Comparison of ENCODE assay signal across 7 mouse cellular contexts in the genomic region with DNA sequence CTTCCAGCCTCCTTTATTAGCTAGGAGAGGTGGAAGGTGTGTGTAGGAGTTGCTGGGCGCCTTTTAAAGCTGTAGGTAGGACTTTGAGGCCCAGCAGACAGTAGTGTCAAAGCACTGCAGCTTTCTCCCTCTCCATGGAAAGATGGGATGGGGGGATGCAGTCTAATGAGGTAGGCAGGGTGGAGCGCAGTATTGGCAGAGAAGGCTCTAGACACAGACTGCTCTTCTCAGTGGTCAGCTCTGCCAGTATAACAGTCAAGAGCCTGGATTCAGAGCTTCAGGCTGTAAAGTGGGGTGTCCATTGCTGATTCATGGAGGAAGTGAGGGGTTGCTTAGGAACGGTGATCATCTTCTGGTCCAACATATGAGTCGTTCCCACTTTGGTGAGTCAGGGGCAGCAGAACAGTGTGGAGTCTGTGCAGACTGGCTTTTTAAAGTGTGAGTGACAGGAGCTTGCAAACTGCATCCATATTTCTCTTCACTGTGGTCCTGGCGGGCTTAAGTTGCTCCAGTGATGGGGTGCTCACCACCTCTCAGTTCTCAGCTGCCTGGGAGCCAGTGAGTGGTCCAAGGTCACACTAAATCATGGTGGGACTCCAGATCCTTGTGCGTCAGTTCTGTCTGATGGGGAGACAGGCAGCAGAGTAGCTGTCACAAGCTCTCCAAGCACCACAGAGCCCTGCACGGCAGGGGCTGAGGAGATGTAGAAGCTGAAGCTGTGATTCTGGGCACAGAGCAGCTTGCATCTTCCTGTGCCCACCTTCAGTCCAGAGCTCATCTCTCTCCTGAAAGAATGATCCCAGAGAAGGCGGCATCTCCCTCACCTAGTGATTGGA. TPM values are rescaled to one million over a fixed set of nuclear protein-coding genes. Genes with fewer than 3 reads are reported as not detected.
A peak's percentile ranks its signal among the peaks of the same experiment; 100 is the strongest.
DNase-seq lines count a peak whose midpoint lies in the region; ATAC-seq and TF ChIP-seq lines count a peak whose summit lies in the region.

No protein-coding gene starts in this region.

- H3K9ac ChIP-seq in lung, embryonic 14.5 days = peak overlapping the region; percentile 84
- peak overlapping the region; percentile 81 for H3K9ac ChIP-seq in embryonic facial prominence, embryonic 14.5 days (ENCODE audit: low read depth, low read length)
- H3K9ac ChIP-seq in intestine, embryonic 16.5 days (ENCODE audit: low read depth, low read length) = peak overlapping the region; percentile 91

- H3K4me3 ChIP-seq in lung, embryonic 14.5 days (ENCODE audit: low read depth, low read length) = peak overlapping the region; percentile 83
- H3K4me3 ChIP-seq in embryonic facial prominence, embryonic 14.5 days (ENCODE audit: low read depth, low read length) = peak overlapping the region; percentile 68
- H3K4me3 ChIP-seq in intestine, embryonic 16.5 days (ENCODE audit: low read length) = peak overlapping the region; percentile 82
- H3K4me3 ChIP-seq in olfactory bulb, adult 2 months (ENCODE audit: insufficient read depth, low read depth, low read length) = peak overlapping the region; percentile 90

- H3K4me1 ChIP-seq in lung, embryonic 14.5 days (ENCODE audit: insufficient read depth) = peaks cover 24% of the 10 kb centered on the region
- peaks cover 30% of the 10 kb centered on the region for H3K4me1 ChIP-seq in embryonic facial prominence, embryonic 14.5 days (ENCODE audit: control insufficient read depth, insufficient read depth, low read length)
- peaks cover 41% of the 10 kb centered on the region for H3K4me1 ChIP-seq in intestine, embryonic 16.5 days (ENCODE audit: control insufficient read depth, insufficient read depth, low read length)
- H3K4me1 ChIP-seq in olfactory bulb, adult 2 months (ENCODE audit: control insufficient read depth, insufficient read depth, low read length) = peaks cover 41% of the 10 kb centered on the region

- TF ChIP-seq CTCF in lung, embryonic 14.5 days (IDR thresholded peaks at IDR 0.05; ENCODE audit: low read depth) = no peak
- no peak for TF ChIP-seq CTCF in olfactory bulb, adult 2 months (IDR thresholded peaks at IDR 0.05; ENCODE audit: insufficient read depth, low read depth, low read length)

- no peak for TF ChIP-seq POLR2A in olfactory bulb, adult 2 months (IDR thresholded peaks at IDR 0.05; ENCODE audit: insufficient read depth, low read depth, low read length)

- H3K9me3 ChIP-seq in lung, embryonic 14.5 days (ENCODE audit: low read depth, low read length) = no peaks in the 10 kb centered on the region
- H3K9me3 ChIP-seq in embryonic facial prominence, embryonic 14.5 days (ENCODE audit: control insufficient read depth, low read length) = no peaks in the 10 kb centered on the region
- no peaks in the 10 kb centered on the region for H3K9me3 ChIP-seq in intestine, embryonic 16.5 days (ENCODE audit: control insufficient read depth, low read length)

- WGBS in lung, embryonic 14.5 days = 74% methylated on average over 8 of the region's 8 CpGs
- 83% methylated on average over 8 of the region's 8 CpGs for WGBS in embryonic facial prominence, embryonic 14.5 days
- 77% methylated on average over 8 of the region's 8 CpGs for WGBS in intestine, embryonic 16.5 days
- WGBS in olfactory bulb, adult 2 months = 72% methylated on average over 8 of the region's 8 CpGs

- H3K27me3 ChIP-seq in lung, embryonic 14.5 days (ENCODE audit: insufficient read depth, low read length) = no peaks in the 10 kb centered on the region
- no peaks in the 10 kb centered on the region for H3K27me3 ChIP-seq in embryonic facial prominence, embryonic 14.5 days (replicated peaks; ENCODE audit: control insufficient read depth, insufficient read depth, low read length)
- no peaks in the 10 kb centered on the region for H3K27me3 ChIP-seq in intestine, embryonic 16.5 days (replicated peaks; ENCODE audit: control insufficient read depth, insufficient read depth, low read length)

- ATAC-seq in lung, embryonic 14.5 days (ENCODE audit: insufficient read depth) = no peak
- no peak for ATAC-seq in embryonic facial prominence, embryonic 14.5 days (ENCODE audit: low read depth)
- no peak for ATAC-seq in intestine, embryonic 16.5 days

- H3K27ac ChIP-seq in lung, embryonic 14.5 days (ENCODE audit: low read depth) = peak overlapping the region; percentile 98; the same call in 1 of the 2 replicates
- H3K27ac ChIP-seq in embryonic facial prominence, embryonic 14.5 days (replicated peaks; ENCODE audit: low read depth, low read length) = peak overlapping the region; percentile 95
- peak overlapping the region; percentile 99 for H3K27ac ChIP-seq in intestine, embryonic 16.5 days (ENCODE audit: low read length)
- H3K27ac ChIP-seq in olfactory bulb, adult 2 months (ENCODE audit: insufficient read depth, low read depth, low read length) = peak overlapping the region; percentile 99; the same call in 1 of the 2 replicates

- H3K36me3 ChIP-seq in lung, embryonic 14.5 days (ENCODE audit: insufficient read depth) = peaks cover 33% of the 10 kb centered on the region
- H3K36me3 ChIP-seq in embryonic facial prominence, embryonic 14.5 days (ENCODE audit: control insufficient read depth, insufficient read depth, low read length) = peaks cover 28% of the 10 kb centered on the region
- H3K36me3 ChIP-seq in intestine, embryonic 16.5 days (ENCODE audit: control insufficient read depth, insufficient read depth, low read length) = peaks cover 10% of the 10 kb centered on the region; the same call in 1 of the 2 replicates

- H3K4me2 ChIP-seq in lung, embryonic 14.5 days = peak overlapping the region; percentile 76
- peak overlapping the region; percentile 66 for H3K4me2 ChIP-seq in embryonic facial prominence, embryonic 14.5 days (ENCODE audit: low read depth, low read length)
- peak overlapping the region; percentile 67 for H3K4me2 ChIP-seq in intestine, embryonic 16.5 days (ENCODE audit: low read depth, low read length)

- DNase-seq in lung, embryonic 14.5 days = no peak
- no peak for DNase-seq in lung, postnatal 14 days
- DNase-seq in embryonic facial prominence, embryonic 14.5 days (ENCODE audit: low spot score) = no peak
- DNase-seq in layer of hippocampus, adult 9-10 months (ENCODE audit: low spot score) = no peak
- DNase-seq in left cerebral cortex, postnatal 25 days (ENCODE audit: low spot score in 2 of 2) = no peak

- intact Hi-C loops in left cerebral cortex, postnatal 25 days (cut with DNase I) = no loop called here

RNA-seq across cellular contexts. Expression of gene Tbc1d17, which starts 2.1 kb away (rescaled TPM):
- polyA plus RNA-seq in lung, embryonic 14.5 days (2014; fragmentation: Nextera tagmentation; extraction: Ambion mirVana) = 60.1 and 73.7 TPM in 2 replicates
- polyA plus RNA-seq in embryonic facial prominence, embryonic 14.5 days (2014; fragmentation: Nextera tagmentation; extraction: Ambion mirVana) = 66.9 and 82.7 TPM in 2 replicates
- 73.6 and 77.9 TPM in 2 replicates for polyA plus RNA-seq in intestine, embryonic 16.5 days (2015; fragmentation: Nextera tagmentation; extraction: Ambion mirVana)
- not detected in 2 replicates for polyA plus RNA-seq in olfactory bulb, adult 2 months (2012; ENCODE audit: insufficient read depth, insufficient read length, low replicate concordance, missing spikeins)
- 10 to 100 TPM; 61.6 to 72.9 TPM for total RNA-seq in left cerebral cortex, postnatal 25 days (2021)

RNA-seq across cellular contexts. Expression of gene Akt1s1, which starts 2.2 kb away (rescaled TPM):
- polyA plus RNA-seq in lung, embryonic 14.5 days (2014; fragmentation: Nextera tagmentation; extraction: Ambion mirVana) = 61.9 and 76.9 TPM in 2 replicates
- polyA plus RNA-seq in embryonic facial prominence, embryonic 14.5 days (2014; fragmentation: Nextera tagmentation; extraction: Ambion mirVana) = 69.0 and 78.6 TPM in 2 replicates
- polyA plus RNA-seq in intestine, embryonic 16.5 days (2015; fragmentation: Nextera tagmentation; extraction: Ambion mirVana) = 105 and 107 TPM in 2 replicates
- polyA plus RNA-seq in olfactory bulb, adult 2 months (2012; ENCODE audit: insufficient read depth, insufficient read length, low replicate concordance, missing spikeins) = not detected in 2 replicates
- 10 to 100 TPM; 78.5 to 79.1 TPM for total RNA-seq in left cerebral cortex, postnatal 25 days (2021)

RNA-seq across cellular contexts. Expression of gene Pnkp, which starts 5.9 kb away (rescaled TPM):
- 30.3 and 30.7 TPM in 2 replicates for polyA plus RNA-seq in lung, embryonic 14.5 days (2014; fragmentation: Nextera tagmentation; extraction: Ambion mirVana)
- polyA plus RNA-seq in embryonic facial prominence, embryonic 14.5 days (2014; fragmentation: Nextera tagmentation; extraction: Ambion mirVana) = 23.4 and 27.7 TPM in 2 replicates
- polyA plus RNA-seq in intestine, embryonic 16.5 days (2015; fragmentation: Nextera tagmentation; extraction: Ambion mirVana) = 26.6 and 30.6 TPM in 2 replicates
- not detected in 2 replicates for polyA plus RNA-seq in olfactory bulb, adult 2 months (2012; ENCODE audit: insufficient read depth, insufficient read length, low replicate concordance, missing spikeins)
- 10 to 100 TPM; 26.4 to 27.3 TPM for total RNA-seq in left cerebral cortex, postnatal 25 days (2021)

RNA-seq across cellular contexts. Expression of gene Ptov1, which starts 18.6 kb away (rescaled TPM):
- 386 and 443 TPM in 2 replicates for polyA plus RNA-seq in lung, embryonic 14.5 days (2014; fragmentation: Nextera tagmentation; extraction: Ambion mirVana)
- polyA plus RNA-seq in embryonic facial prominence, embryonic 14.5 days (2014; fragmentation: Nextera tagmentation; extraction: Ambion mirVana) = 398 and 442 TPM in 2 replicates
- 71.8 and 159 TPM in 2 replicates for polyA plus RNA-seq in intestine, embryonic 16.5 days (2015; fragmentation: Nextera tagmentation; extraction: Ambion mirVana)
- not detected in 2 replicates for polyA plus RNA-seq in olfactory bulb, adult 2 months (2012; ENCODE audit: insufficient read depth, insufficient read length, low replicate concordance, missing spikeins)
- total RNA-seq in left cerebral cortex, postnatal 25 days (2021) = 100 to 1,000 TPM; 286 to 287 TPM

RNA-seq across cellular contexts. Expression of gene Atf5, which starts 34.5 kb away (rescaled TPM):
- polyA plus RNA-seq in lung, embryonic 14.5 days (2014; fragmentation: Nextera tagmentation; extraction: Ambion mirVana) = 3.1 TPM in 2 replicates
- polyA plus RNA-seq in embryonic facial prominence, embryonic 14.5 days (2014; fragmentation: Nextera tagmentation; extraction: Ambion mirVana) = 6.8 and 6.9 TPM in 2 replicates
- 4.9 and 5.5 TPM in 2 replicates for polyA plus RNA-seq in intestine, embryonic 16.5 days (2015; fragmentation: Nextera tagmentation; extraction: Ambion mirVana)
- not detected in 2 replicates for polyA plus RNA-seq in olfactory bulb, adult 2 months (2012; ENCODE audit: insufficient read depth, insufficient read length, low replicate concordance, missing spikeins)
- total RNA-seq in left cerebral cortex, postnatal 25 days (2021) = 10 to 100 TPM; 23.3 to 25.5 TPM
